Mouse (Mus musculus): ENCODE data around the gene Slc44a5. TPM values are rescaled to one million over a fixed set of nuclear protein-coding genes. Genes with fewer than 3 reads are reported as not detected.

Gene Slc44a5
- polyA plus RNA-seq (2015; fragmentation: Nextera tagmentation; extraction: Ambion mirVana), result 0.56 and 0.59 TPM in 2 replicates

DNA sequence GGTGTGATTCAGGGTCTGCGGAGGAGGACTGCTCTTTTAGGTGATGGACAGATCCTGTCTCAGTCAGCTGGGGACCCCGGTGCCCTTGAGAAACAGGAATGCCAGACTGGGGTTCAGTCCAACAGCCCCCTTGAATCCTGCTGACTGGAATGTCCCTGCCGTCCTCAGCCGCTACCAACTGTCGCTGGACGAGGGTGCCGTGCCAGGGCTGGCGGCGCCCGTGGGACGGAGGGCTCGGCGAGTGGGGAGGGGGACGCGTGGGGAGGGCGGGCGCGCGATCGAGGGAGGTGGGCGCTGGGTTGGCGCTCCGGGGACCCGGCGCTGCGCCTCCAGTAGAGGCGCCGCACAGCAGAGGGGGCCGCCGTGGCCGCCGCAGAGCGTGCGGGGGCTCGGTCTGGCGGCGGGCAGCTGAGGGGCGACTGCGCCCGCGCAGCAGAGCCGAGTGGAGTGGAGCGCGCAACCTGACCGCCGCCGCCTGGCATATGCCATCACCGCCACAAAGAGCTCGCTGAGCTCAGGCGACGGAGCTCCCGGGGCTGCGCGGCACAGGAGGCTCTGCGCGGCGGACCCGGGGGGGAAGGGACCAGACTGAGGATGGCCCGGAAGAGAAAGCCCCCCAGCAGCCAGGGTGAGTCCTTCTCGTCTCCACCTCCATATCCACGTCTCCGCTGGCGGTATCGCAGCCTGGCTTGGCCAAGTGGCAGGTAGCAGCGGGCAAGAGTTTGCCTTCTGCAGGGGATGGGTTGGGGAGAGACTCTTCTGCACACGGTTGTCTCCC, at the start of gene Slc44a5:
Gene Slc44a5, plus strand, starts transcription at position 266 of the 778 bp plus-strand sequence.
- 1% methylated on average over 60 of the region's 66 CpGs for WGBS
- Histone ChIP-seq H3K9me3 (ENCODE audit: control insufficient read depth, low read length) (no peaks in the 10 kb centered on the region), H3K4me3 (ENCODE audit: low read length) (peak within 1 kb of the TSS; percentile 56), H3K27ac (ENCODE audit: low read length) (no peak within 1 kb of the TSS), H3K4me2 (ENCODE audit: low read depth, low read length) (peak within 1 kb of the TSS; percentile 92), H3K4me1 (ENCODE audit: control insufficient read depth, insufficient read depth, low read length) (peaks cover 3% of the 10 kb centered on the region; the same call in 1 of the 2 replicates), H3K27me3 (replicated peaks; ENCODE audit: control insufficient read depth, insufficient read depth, low read length) (peaks cover 23% of the 10 kb centered on the region), H3K36me3 (ENCODE audit: control insufficient read depth, insufficient read depth, low read length) (no peaks in the 10 kb centered on the region), H3K9ac (ENCODE audit: low read depth, low read length) (peak within 1 kb of the TSS; percentile 68)
- peak; percentile 80 for ATAC-seq

DNA sequence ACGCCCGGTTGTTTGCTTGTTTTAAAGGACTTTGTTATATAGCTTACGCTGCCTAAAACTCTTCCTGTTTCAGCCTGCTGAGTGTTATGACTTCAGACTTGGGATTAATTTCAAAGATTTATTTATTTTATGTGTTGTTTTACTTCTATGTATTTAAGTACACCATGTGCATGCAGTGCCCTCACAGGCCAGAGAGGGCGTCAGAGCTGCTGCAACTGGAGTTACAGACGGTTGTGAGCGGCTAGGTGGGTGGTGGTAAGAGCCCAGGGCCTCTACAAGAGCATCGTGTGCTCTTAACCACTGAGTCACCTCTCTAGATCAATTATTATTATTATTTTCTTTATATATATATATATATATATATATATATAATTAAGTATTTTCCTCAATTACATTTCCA, 46.9 kb upstream of the Slc44a5 start:
- no peak overlapping the region for H3K9ac ChIP-seq (ENCODE audit: low read depth, low read length)
- H3K4me1 ChIP-seq (ENCODE audit: control insufficient read depth, insufficient read depth, low read length), result no peaks in the 10 kb centered on the region
- ATAC-seq, result no peak
- no peaks in the 10 kb centered on the region for H3K27me3 ChIP-seq (replicated peaks; ENCODE audit: control insufficient read depth, insufficient read depth, low read length)
- H3K9me3 ChIP-seq (ENCODE audit: control insufficient read depth, low read length), result no peaks in the 10 kb centered on the region
- no peak overlapping the region for H3K4me3 ChIP-seq (ENCODE audit: low read length)
- peaks cover 8% of the 10 kb centered on the region for H3K36me3 ChIP-seq (ENCODE audit: control insufficient read depth, insufficient read depth, low read length)
- WGBS, result 88% methylated on average over 7 of the region's 7 CpGs
- H3K27ac ChIP-seq (ENCODE audit: low read length), result no peak overlapping the region
- H3K4me2 ChIP-seq (ENCODE audit: low read depth, low read length), result no peak overlapping the region

DNA sequence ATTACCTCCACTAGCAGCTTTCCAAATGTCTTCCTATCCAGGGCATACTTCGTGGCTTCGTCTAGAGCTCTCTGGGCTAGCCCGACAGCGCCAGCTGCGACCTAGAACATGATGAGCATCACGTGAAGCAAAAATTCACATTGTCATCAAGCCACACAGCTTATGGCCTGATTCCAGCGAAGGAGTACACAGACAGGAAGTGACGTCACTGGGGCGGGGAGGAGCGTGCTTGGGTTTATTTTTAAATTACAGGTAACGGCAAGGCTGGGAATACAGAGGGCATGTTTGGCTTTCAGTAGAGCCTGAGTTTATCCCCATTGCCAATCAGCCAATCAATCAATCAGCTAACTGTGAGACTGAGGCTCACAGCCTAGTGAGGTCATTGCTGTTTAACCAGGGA, 43.7 kb upstream of the Slc44a5 start:
- Histone ChIP-seq H3K9me3 (ENCODE audit: control insufficient read depth, low read length) (no peaks in the 10 kb centered on the region), H3K36me3 (ENCODE audit: control insufficient read depth, insufficient read depth, low read length) (peaks cover 11% of the 10 kb centered on the region), H3K27me3 (replicated peaks; ENCODE audit: control insufficient read depth, insufficient read depth, low read length) (no peaks in the 10 kb centered on the region), H3K27ac (ENCODE audit: low read length) (no peak overlapping the region), H3K9ac (ENCODE audit: low read depth, low read length) (no peak overlapping the region), H3K4me3 (ENCODE audit: low read length) (no peak overlapping the region), H3K4me2 (ENCODE audit: low read depth, low read length) (no peak overlapping the region), H3K4me1 (ENCODE audit: control insufficient read depth, insufficient read depth, low read length) (no peaks in the 10 kb centered on the region)
- 90% methylated on average over 11 of the region's 11 CpGs for WGBS
- ATAC-seq, result no peak

DNA sequence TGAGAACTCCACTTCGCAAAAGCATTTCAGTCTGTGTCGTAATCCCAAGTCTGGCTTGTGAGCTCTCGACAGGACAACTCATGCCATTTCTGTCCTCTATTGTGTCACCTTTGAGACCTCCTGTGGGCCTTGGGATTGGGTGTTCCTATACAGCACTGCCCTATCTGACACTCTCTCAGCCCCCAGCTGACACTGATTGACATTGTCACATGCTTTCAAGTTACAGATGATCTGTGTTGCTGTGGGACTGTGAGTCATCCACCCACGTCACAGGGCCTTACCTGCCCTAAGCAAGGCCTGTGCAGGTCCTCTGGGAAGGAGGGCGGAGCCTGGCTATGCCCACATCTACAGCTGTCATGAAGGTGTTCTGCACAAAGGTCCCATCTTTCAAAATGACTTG, 40.8 kb upstream of the Slc44a5 start:
- Histone ChIP-seq H3K27me3 (replicated peaks; ENCODE audit: control insufficient read depth, insufficient read depth, low read length) (no peaks in the 10 kb centered on the region), H3K27ac (ENCODE audit: low read length) (no peak overlapping the region), H3K4me2 (ENCODE audit: low read depth, low read length) (no peak overlapping the region), H3K4me1 (ENCODE audit: control insufficient read depth, insufficient read depth, low read length) (no peaks in the 10 kb centered on the region), H3K9ac (ENCODE audit: low read depth, low read length) (no peak overlapping the region), H3K36me3 (ENCODE audit: control insufficient read depth, insufficient read depth, low read length) (peaks cover 15% of the 10 kb centered on the region), H3K9me3 (ENCODE audit: control insufficient read depth, low read length) (no peaks in the 10 kb centered on the region), H3K4me3 (ENCODE audit: low read length) (no peak overlapping the region)
- peak; percentile 62 for ATAC-seq
- 86% methylated on average over 5 of the region's 5 CpGs for WGBS

DNA sequence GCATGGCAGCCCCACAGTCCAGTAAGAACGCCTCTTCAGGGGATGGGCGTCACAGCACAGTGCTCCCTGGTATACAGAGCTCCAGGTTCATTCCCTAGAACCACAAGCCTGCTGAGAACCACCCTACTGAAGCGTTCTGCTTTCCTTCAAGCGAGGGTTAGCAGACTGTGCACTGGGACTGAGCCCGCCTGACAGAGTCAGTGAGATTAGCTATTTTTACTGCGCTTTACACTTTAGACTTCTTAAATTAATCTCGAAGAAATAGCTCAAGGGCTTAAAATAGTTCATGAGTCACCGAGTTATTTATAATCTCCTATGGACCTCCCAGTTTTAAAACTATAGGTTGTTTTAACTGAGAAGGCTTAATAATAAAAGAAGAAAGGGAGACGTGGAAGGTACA, 37.4 kb upstream of the Slc44a5 start:
- Histone ChIP-seq H3K27me3 (replicated peaks; ENCODE audit: control insufficient read depth, insufficient read depth, low read length) (no peaks in the 10 kb centered on the region), H3K27ac (ENCODE audit: low read length) (peak overlapping the region; percentile 47; the same call in 1 of the 2 replicates), H3K36me3 (ENCODE audit: control insufficient read depth, insufficient read depth, low read length) (peaks cover 7% of the 10 kb centered on the region; the same call in 1 of the 2 replicates), H3K9ac (ENCODE audit: low read depth, low read length) (no peak overlapping the region), H3K4me3 (ENCODE audit: low read length) (no peak overlapping the region), H3K9me3 (ENCODE audit: control insufficient read depth, low read length) (no peaks in the 10 kb centered on the region), H3K4me2 (ENCODE audit: low read depth, low read length) (no peak overlapping the region), H3K4me1 (ENCODE audit: control insufficient read depth, insufficient read depth, low read length) (no peaks in the 10 kb centered on the region)
- peak; percentile 60; the same call in 1 of the 2 replicates for ATAC-seq
- 73% methylated on average over 9 of the region's 9 CpGs for WGBS

DNA sequence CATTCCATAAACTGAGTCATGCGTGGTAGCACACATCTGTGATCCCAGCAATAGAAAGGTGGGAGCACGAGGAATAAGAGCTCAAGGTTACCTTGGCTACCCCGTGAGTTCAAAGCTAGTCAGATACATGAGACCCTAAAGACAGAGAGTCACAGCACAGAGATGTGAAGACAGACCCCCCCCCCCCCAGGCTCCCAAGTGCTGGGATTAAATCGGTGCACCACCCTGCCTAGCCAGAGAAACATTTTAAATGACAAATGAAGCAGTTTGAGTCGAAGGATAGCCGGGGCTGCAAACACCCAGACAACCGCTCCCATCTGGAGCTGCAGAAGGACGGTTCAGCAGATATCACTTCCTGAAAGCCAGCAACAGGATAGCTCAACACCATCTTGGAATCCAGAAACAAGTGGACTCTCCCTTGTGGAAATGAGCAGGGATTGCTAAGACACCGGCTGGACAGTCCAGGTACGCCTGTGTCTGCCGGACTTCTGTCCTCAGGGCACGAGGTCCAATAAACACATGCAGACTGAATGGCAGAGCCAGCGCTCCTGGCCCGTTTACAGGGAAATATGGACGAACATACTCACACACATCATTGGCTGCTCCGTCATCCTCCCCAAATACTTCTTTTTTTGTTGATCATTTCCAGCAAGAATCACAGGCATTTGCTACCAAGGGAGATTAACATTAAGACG, 36.0 kb upstream of the Slc44a5 start:
- WGBS, result 94% methylated on average over 17 of the region's 17 CpGs

GRCm38 (mm10) chr3:153940021-153940420, 33.2 kb upstream of the Slc44a5 start:
- Histone ChIP-seq H3K36me3 (ENCODE audit: control insufficient read depth, insufficient read depth, low read length) (peaks cover 3% of the 10 kb centered on the region), H3K4me2 (ENCODE audit: low read depth, low read length) (no peak overlapping the region), H3K9ac (ENCODE audit: low read depth, low read length) (no peak overlapping the region), H3K4me1 (ENCODE audit: control insufficient read depth, insufficient read depth, low read length) (peaks cover 7% of the 10 kb centered on the region; the same call in 1 of the 2 replicates), H3K9me3 (ENCODE audit: control insufficient read depth, low read length) (no peaks in the 10 kb centered on the region), H3K27me3 (replicated peaks; ENCODE audit: control insufficient read depth, insufficient read depth, low read length) (no peaks in the 10 kb centered on the region), H3K27ac (ENCODE audit: low read length) (no peak overlapping the region), H3K4me3 (ENCODE audit: low read length) (no peak overlapping the region)
- WGBS, result 84% methylated on average over 8 of the region's 8 CpGs
- no peak for ATAC-seq

More for the DNA sequence above, 36.0 kb upstream of the Slc44a5 start:
- H3K4me2 ChIP-seq (ENCODE audit: low read depth, low read length), result no peak overlapping the region
- no peak for ATAC-seq
- no peaks in the 10 kb centered on the region for H3K9me3 ChIP-seq (ENCODE audit: control insufficient read depth, low read length)
- H3K4me1 ChIP-seq (ENCODE audit: control insufficient read depth, insufficient read depth, low read length), result 0 out of 2 replicates have a peak, but pooled peaks cover under 1% of the 10 kb centered on the region
- peaks cover 7% of the 10 kb centered on the region for H3K36me3 ChIP-seq (ENCODE audit: control insufficient read depth, insufficient read depth, low read length)
- H3K9ac ChIP-seq (ENCODE audit: low read depth, low read length), result no peak overlapping the region
- H3K27me3 ChIP-seq (replicated peaks; ENCODE audit: control insufficient read depth, insufficient read depth, low read length), result no peaks in the 10 kb centered on the region
- no peak overlapping the region for H3K4me3 ChIP-seq (ENCODE audit: low read length)
- H3K27ac ChIP-seq (ENCODE audit: low read length), result no peak overlapping the region

GRCm38 (mm10) chr3:153940486-153940885, 32.8 kb upstream of the Slc44a5 start:
- Histone ChIP-seq H3K27ac (ENCODE audit: low read length) (no peak overlapping the region), H3K9me3 (ENCODE audit: control insufficient read depth, low read length) (no peaks in the 10 kb centered on the region), H3K4me3 (ENCODE audit: low read length) (no peak overlapping the region), H3K36me3 (ENCODE audit: control insufficient read depth, insufficient read depth, low read length) (peaks cover 3% of the 10 kb centered on the region), H3K27me3 (replicated peaks; ENCODE audit: control insufficient read depth, insufficient read depth, low read length) (no peaks in the 10 kb centered on the region), H3K4me2 (ENCODE audit: low read depth, low read length) (no peak overlapping the region), H3K9ac (ENCODE audit: low read depth, low read length) (no peak overlapping the region), H3K4me1 (ENCODE audit: control insufficient read depth, insufficient read depth, low read length) (peaks cover 7% of the 10 kb centered on the region; the same call in 1 of the 2 replicates)
- 92% methylated on average over 9 of the region's 9 CpGs for WGBS
- ATAC-seq, result no peak

DNA sequence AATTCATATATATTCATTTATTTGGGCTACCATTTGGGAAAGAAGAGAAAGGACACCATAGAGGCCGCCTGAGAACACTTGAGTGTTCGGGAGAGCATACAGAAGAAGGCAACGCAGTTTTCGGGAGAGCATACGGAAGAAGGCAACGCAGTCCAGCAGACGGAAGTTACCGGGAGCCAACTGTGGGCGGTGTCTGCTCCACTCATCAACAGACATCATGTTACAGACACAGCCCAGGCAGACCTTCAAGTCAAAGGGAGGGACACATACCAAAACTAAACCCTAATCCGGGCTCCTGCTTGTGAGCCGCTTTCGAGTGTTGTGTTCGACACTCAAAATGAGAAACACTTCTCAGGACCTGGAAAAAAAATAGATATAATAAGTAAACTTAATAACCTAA, 31.6 kb upstream of the Slc44a5 start:
- H3K27ac ChIP-seq (ENCODE audit: low read length), result no peak overlapping the region
- H3K9me3 ChIP-seq (ENCODE audit: control insufficient read depth, low read length), result no peaks in the 10 kb centered on the region
- H3K4me1 ChIP-seq (ENCODE audit: control insufficient read depth, insufficient read depth, low read length), result peaks cover 7% of the 10 kb centered on the region; the same call in 1 of the 2 replicates
- no peaks in the 10 kb centered on the region for H3K27me3 ChIP-seq (replicated peaks; ENCODE audit: control insufficient read depth, insufficient read depth, low read length)
- no peak overlapping the region for H3K4me2 ChIP-seq (ENCODE audit: low read depth, low read length)
- WGBS, result 93% methylated on average over 13 of the region's 13 CpGs
- no peak overlapping the region for H3K4me3 ChIP-seq (ENCODE audit: low read length)
- no peak overlapping the region for H3K9ac ChIP-seq (ENCODE audit: low read depth, low read length)
- H3K36me3 ChIP-seq (ENCODE audit: control insufficient read depth, insufficient read depth, low read length), result peaks cover 3% of the 10 kb centered on the region
- no peak for ATAC-seq

Measured in intestine, embryonic 16.5 days (tissue).